Mouse (Mus musculus): ENCODE measurements around the gene H1foo.

Gene H1foo

GRCm38 (mm10) chr6:115961743-115962142 is 17.0 kb downstream of the H1foo start:
- DNase-seq (ENCODE audit: low spot score) = no peak

- peak; percentile 72 for DNase-seq (ENCODE audit: low spot score)
Measured at GRCm38 (mm10) chr6:115962439-115963085, 17.8 kb downstream of the H1foo start.

- no peak for DNase-seq (ENCODE audit: low spot score)
Measured at GRCm38 (mm10) chr6:115963656-115964055, 18.9 kb downstream of the H1foo start.

GRCm38 (mm10) chr6:115966227-115966966 is 21.7 kb downstream of the H1foo start:
- DNase-seq (ENCODE audit: low spot score) = no peak

GRCm38 (mm10) chr6:115967291-115967880 is 22.6 kb downstream of the H1foo start:
- DNase-seq (ENCODE audit: low spot score) = no peak

- DNase-seq (ENCODE audit: low spot score) = no peak
Measured at GRCm38 (mm10) chr6:115968086-115968485, 23.3 kb downstream of the H1foo start.

GRCm38 (mm10) chr6:115968700-115969099 is 24.0 kb downstream of the H1foo start:
- no peak for DNase-seq (ENCODE audit: low spot score)

- DNase-seq (ENCODE audit: low spot score) = no peak
Measured at GRCm38 (mm10) chr6:115969103-115969502, 24.4 kb downstream of the H1foo start.

GRCm38 (mm10) chr6:115969952-115970351 is 25.2 kb downstream of the H1foo start:
- DNase-seq (ENCODE audit: low spot score) = no peak

GRCm38 (mm10) chr6:115971273-115972060 is 26.7 kb downstream of the H1foo start:
- no peak for DNase-seq (ENCODE audit: low spot score)

- no peak for DNase-seq (ENCODE audit: low spot score)
Measured at GRCm38 (mm10) chr6:115972083-115972764, 27.5 kb downstream of the H1foo start.

- no peak for DNase-seq (ENCODE audit: low spot score)
Measured at GRCm38 (mm10) chr6:115973139-115973875, 28.6 kb downstream of the H1foo start.

- no peak for DNase-seq (ENCODE audit: low spot score)
Measured at GRCm38 (mm10) chr6:115973881-115974662, 29.3 kb downstream of the H1foo start.

GRCm38 (mm10) chr6:115975606-115976005 is 30.9 kb downstream of the H1foo start:
- no peak for DNase-seq (ENCODE audit: low spot score)

- no peak for DNase-seq (ENCODE audit: low spot score)
Measured at GRCm38 (mm10) chr6:115977810-115978209, 33.1 kb downstream of the H1foo start.

GRCm38 (mm10) chr6:115978596-115978995 is 33.9 kb downstream of the H1foo start:
- DNase-seq (ENCODE audit: low spot score) = no peak

- no peak for DNase-seq (ENCODE audit: low spot score)
Measured at GRCm38 (mm10) chr6:115982889-115983288, 38.2 kb downstream of the H1foo start.

GRCm38 (mm10) chr6:115983306-115984038 is 38.7 kb downstream of the H1foo start:
- DNase-seq (ENCODE audit: low spot score) = no peak

GRCm38 (mm10) chr6:115984580-115984979 is 39.8 kb downstream of the H1foo start:
- DNase-seq (ENCODE audit: low spot score) = no peak

GRCm38 (mm10) chr6:115985622-115986021 is 40.9 kb downstream of the H1foo start:
- DNase-seq (ENCODE audit: low spot score) = no peak

Data from embryo, embryonic 10 days (tissue).